Mouse (Mus musculus) induced T-regulatory cell, adult 2 months (primary cell): Measurements from ENCODE around the gene Rasgef1b.

Experiments
- DNase-seq: peaks from one replicate; pipeline ENCODE4 v3.0.0-alpha.2; 2012; ENCODE audit warnings: low read depth

Gene Rasgef1b

DNA sequence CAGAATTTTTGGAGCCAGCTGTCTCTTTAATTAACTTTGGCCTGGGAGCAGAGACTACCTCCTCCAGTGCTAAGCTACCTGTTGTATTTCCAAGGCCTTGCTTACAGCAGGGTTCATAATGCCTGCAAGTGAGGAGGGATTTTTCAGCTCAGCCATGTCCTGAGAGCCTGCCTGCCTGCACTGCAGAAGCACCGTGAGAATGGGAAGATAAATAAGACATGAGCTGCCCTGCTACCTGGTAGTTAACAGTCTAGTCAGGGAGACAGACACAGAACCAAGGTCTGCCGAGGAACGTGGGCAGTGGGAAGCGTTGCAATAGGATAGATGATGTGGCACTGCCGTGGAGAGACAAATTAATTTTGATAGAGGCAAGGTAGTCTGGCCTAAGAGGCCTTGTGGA lies 277.4 kb downstream of the Rasgef1b start:
- DNase-seq: no peak

DNA sequence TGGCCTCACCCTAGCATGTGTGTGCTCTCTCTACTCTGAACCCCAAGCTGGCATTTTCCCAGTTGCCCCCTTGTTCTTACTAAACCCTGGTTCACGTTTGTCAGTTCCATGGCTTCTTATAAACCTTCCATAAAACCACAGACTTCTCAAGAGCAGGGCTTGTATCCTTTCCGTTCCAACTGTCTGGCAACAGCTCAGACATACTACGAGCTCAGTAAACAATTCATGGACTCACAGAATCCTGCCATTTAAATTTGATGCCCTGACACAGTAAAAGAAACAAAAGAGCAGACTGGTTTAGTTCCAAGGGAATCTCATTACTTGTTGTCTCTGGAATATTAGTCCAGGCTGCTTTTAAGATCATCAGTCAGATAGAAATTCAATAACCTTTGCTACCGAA lies 277.9 kb downstream of the Rasgef1b start:
- DNase-seq: no peak

DNA sequence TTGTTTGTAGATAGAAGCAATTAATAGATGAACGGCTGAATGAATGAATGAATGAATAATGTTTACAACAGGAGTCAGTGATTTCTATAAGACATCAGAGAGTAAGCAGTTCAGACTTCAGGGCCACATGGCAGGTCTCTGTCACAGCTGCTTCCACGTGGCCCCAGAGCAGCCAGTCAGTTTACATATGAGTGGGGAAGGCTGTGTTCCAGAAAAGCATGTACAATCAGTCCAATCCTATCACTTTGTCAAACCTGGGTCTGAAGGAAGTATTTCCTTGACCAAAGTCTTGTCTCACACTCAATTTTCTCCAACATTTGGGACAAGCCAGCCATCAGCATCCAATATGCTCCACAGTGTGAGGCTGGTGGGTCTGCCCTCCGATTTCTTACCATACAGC lies 278.4 kb downstream of the Rasgef1b start:
- DNase-seq: no peak

DNA sequence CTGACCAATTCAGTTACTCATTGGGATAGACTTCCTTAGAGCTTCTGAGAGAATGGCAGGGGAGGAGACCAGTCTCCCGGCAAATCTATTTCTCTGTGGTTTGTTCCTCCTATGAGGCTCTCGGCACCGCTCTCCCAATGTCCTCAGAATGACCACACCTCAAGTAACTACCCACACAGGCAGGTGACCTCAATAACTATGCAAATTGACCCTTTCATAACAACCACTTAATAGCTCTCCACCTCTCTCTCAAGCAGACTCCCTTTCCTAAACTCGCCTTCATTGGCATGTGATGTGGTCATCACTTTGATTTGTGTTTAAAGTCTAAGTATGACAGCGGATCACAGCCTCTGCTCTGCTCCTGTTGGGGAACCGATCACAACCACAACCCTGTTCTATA lies 281.4 kb downstream of the Rasgef1b start:
- DNase-seq: no peak

DNA sequence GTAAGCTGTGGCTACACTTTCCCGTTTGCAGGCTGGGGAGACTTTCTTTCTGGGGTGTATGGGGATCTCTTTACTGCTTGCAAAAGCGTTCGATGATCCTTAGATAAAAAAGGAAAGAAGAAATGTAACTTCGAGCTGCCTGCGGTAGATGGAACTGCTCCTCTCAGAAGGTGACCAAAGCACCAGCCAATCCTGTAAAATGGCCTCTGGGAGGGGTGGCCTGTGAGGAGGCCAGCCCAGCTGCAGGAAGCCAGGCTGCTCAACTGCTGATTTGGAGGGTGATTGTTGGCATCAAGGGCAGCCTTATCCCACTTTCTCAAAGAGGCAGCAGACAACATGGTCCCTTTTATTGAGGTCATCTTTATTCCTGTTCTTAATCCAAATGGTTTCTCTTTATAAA lies 283.6 kb downstream of the Rasgef1b start:
- DNase-seq: no peak

DNA sequence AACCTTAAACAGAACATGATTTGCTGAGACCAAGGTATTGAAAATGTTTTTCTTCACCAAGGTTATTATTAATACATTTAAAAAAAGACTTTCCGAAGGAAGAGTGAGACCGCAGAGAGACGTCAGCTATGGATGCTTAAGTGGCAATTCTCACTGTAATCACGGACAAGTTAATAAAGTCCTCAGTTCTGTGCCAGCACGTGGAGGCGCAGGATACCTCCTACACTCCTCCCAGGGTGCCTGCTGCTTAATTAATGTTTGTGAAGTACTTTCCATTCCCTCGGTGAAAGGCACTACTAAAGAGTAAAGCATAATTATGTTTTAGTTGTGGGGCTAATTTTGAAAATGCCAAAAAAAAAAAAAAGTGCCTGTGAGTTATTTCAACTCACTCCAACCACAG lies 284.1 kb downstream of the Rasgef1b start:
- no peak for DNase-seq

DNA sequence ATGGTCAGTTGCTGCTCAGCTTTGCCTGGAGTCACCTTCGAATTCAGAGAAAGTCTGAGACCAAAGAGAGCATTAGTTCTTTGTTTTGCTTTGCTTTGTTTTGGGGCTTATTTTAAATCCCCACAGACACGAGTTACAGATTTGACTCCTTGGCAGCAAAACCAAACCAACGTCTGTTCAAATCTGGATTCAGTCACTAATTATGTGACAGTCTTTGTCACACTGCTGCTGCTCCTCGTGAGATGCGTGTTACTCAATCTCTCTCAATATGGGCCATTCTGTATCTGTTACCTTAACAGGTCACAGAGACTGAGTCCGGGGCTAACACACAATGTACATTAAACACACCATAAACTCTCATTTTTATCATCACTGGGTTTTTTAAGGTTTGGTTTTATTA lies 288.8 kb downstream of the Rasgef1b start:
- no peak for DNase-seq

DNA sequence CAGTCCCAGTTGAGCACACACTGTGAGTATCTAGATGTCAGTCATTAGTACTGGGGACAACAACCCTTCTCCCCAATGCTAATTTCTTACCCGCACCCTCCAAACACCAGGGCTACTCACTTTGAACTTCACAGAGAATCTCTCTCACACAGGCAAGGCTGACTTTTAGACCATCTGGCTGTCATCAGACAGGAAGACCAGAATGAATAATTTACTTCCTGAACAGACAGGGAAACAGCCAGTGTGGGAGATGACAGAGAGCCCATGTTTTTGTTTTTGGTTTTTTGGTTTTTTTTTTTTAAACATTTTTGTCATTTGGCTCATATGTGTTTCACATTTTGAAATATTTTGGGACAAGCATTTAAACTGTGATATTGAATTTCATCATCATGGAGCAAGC lies 290.3 kb downstream of the Rasgef1b start:
- peak; percentile 1 for DNase-seq

DNA sequence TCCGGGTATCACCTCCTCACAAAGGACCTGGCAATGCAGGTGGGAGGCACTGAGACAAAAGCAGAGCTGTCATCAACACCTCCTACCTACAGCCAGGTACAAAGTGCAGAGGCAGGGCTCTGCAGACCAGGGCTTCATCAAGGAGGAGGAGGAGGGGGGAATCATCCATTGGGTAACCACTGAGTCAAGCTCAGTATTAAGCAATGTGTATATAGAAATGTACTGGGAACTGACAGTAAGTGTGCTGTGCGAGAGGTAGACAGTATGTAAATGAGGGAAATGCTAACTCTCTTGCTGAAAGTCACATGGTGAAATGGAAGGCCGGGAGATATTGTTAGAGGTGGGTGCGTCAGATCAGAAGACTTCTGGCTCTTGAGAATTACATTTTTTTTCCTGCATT lies 294.6 kb downstream of the Rasgef1b start:
- DNase-seq: no peak

DNA sequence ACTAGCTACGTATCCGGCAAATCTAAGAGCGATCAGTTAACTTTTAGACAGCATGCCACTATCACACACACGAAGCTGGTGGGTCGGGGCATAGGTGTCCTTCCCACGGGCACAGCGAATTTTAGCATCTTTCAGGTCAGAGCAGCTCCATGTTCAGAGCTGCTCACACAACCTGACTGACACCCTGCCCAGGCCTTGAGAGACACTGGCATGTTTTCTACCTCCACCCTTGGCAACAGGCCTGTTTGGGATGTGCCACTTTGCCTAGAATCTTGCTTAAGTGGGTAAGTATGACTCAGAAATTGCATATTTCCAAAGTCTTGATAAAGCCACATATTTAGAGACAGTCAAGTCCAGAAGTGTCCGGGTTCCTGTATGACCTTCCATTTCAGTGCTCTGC lies 296.4 kb downstream of the Rasgef1b start:
- no peak for DNase-seq

DNA sequence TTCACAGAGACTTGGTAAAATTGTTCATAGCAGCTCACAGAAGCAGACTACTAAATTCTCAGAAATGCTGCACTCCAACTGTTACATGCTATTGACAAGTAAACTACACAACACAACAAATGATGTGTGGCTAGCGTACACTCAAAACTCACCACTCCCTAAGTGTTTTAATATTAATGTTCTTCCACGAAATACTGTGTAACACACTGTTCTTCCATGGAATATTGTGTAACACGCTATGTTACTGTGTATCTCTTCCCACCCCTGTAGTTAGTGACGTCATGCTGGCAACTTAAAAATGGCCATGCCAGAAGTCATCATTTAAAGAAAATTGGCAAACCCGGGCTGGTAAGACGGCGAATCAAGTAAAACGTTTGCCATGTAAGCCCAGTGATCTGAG lies 299.6 kb downstream of the Rasgef1b start:
- DNase-seq: no peak

DNA sequence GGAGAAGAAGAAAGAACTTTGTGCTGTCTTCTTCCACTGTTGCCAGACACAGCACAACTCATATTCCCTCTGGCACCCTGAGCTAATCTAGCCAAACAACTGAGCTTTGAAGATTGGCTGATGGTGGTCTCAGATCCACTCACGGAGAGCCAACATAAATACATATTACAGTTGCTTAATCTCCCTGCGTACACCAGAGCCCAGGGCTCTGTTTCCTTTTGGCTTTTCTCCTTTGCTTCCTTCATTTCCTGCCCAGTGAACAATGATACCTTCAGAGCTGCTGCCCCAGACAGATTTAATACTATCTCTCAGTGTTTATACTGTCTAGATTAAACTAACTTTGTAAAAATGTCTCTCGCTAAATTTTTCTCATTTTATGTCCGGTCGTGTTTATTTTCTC lies 300.2 kb downstream of the Rasgef1b start:
- DNase-seq: no peak

DNA sequence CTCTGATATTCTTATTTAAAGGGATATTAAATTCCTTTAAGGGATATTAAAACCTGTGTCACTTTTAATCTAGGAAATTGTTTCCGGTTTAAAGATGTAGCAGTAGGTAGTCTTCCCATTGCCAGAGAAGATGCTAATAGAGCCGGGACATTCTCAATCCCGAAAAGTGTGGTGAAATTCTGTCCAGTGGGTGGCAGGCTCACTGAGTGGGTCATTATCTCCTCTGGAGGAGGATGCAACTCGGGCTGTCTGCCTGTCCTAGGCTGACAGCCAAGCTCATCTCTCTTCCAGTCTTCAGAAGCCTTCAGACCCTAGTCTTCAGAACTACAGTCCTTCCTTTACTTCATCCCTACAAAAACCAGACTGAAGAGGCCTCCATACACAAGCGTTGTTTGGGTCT lies 305.6 kb downstream of the Rasgef1b start:
- DNase-seq: no peak

DNA sequence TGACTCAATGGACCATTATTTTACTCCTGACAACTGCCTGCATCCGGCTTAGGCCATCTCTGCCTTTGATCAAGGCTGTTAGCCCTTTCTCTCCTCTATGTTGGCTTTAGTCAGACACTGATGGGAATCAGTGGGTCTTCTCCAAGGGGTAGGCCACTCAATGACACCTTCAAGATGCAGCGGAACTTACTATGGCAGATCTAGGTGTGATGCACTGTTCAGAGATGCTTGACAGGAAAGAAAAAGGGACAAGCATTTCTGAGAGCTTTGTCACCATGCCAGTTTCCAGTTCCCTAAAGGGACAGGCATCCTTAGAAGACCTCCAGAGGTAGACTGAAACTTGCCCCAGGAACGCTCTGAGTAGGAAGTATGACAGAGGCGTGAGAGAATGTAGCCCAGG lies 306.0 kb downstream of the Rasgef1b start:
- no peak for DNase-seq

DNA sequence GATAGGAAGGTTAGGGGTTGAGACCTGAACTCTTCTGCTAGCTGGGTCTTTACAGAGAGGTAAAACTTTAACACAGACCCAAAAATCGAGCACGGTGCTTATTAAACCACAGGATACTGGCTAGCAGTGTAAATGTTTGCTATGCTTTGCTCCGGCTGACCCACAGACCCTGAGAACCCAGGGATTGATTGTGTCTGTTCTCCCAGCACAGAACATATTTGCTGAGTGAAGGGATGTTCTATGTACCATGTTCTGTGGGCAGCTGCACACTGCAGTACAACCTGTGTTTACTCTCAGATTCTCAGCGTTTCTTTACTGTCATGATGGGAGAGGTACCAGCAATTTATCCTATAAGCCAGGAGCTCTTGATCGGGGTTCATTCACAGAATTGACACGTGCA lies 306.8 kb downstream of the Rasgef1b start:
- DNase-seq: no peak

DNA sequence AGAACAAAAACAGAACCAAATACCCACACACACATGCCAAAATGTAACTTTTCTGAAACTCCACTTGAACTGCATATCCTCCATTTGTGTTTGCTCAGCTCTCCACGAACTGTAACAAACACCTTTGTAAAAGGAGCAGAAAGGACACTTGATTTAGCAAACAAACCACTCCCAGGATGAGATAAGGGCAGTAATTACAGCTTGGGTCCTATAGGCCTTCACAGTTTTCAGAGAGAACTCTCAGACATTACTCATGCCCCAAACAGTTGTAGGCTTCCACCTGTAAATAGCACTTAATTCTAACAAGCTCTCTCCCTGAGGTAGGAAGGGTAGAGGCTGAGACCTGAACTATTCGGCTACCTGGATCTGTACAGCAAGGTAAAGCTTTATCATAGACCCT lies 309.0 kb downstream of the Rasgef1b start:
- DNase-seq: no peak

DNA sequence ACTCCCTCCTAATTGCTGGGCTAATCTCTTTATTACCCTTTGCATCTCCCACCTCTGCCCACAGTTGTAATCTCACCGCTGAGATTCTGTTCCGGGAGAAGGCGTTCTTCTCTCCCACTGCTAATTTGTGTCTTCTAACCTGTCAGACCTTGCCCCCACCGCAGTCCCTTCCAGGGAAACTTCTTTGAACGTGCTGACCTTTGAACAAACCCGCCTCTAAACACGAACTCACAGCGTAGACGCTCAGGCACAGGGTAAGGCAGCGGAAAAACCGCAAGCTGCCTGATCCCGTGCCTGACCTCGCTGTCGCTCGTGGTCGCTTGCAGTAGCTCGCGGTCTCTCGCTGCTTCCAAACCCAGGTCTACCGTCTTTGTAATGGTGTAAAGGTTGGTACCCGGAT lies 312.0 kb downstream of the Rasgef1b start:
- DNase-seq: no peak

DNA sequence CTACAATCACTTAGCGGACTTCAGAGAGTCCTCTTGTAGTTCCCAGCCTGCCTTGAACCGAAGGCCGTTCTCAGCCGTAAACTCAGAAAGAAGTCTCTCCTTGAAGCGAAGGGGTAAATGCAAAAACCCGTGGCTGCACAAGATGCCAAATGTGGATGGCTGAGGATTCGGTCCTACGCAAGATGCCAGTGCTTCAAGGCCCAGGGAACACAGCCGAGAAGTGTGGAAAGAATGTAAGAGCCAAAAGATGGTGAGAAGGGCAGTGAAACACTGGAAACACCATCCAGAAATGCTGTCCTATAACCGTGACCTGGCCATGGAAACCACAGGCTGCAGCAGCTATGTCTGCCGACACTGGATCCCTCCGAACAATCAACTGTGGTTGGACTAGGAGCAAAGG lies 313.2 kb downstream of the Rasgef1b start:
- DNase-seq: no peak

DNA sequence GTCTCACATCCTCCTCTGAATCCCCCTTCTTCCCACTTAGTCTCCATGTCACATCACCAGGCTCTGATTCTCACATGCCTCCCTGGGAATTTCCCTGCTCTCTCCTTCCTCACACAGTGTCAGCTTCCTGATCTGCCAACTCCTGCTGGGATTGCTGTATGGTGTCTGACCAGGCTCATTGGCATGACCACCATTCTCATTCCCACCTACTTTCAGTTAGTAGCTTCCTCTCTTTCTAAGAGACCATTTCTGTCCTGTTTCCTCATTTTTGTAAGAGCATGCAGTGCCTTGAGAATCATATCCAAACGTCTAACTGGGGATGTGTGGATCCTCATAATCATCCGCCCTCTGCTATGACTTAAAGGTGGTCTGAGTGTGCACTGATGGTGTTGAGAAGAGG lies 313.8 kb downstream of the Rasgef1b start:
- DNase-seq: no peak

DNA sequence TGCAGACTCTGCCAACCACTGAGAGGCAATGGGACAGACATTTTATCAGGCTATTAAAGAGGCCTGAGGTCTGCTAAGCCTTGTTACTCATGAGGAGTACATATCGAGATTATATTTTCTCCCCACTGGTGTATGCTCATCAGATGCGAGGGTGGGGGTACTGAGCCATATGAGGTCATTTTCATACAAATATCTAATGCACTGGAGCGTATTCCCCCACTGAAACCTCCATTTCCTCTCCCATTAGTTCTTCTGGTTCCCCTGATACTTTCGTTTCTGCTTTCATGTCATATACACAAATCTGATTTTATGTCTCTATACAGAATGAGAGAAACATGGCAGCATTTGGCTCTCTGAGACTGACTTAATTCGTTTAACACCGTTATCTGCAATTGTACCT lies 314.6 kb downstream of the Rasgef1b start:
- no peak for DNase-seq

DNA sequence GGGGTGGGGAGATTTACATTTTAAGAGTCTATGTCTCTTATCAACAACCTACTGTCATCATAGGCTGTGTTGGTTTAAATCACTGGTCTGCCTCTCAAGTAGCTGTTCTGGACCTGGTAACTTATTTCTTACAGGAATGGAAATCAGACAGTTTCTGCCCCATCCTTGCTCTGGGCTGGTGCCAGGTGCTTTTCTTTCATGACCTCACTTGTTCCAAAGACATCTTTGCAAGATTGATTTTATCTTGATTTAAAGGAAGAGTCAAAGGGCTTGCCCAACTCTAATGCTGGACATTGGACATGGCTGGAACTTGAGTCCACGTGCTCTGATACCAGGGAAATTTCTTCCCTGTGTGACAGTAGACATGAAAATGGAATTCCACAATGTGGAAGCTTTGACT lies 315.0 kb downstream of the Rasgef1b start:
- DNase-seq: no peak

DNA sequence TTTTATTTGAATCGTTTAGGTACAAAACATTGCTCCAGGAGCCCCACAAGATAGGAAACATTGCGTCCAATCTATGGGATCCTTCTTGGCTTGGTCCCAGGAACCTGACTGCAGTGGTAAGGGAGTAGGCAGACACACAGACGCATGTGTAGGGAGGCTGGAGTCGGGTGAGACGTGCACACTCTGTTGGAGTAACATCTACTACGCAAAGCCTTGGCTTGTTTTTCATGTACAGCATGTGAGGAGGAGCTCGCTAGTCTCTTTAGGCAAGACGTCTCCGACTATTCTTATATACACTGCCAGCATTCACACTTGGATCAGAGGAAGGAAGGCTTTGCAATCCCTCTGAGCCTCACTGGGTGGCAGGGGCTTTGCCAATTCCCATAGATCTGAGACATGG lies 315.5 kb downstream of the Rasgef1b start:
- no peak for DNase-seq

DNA sequence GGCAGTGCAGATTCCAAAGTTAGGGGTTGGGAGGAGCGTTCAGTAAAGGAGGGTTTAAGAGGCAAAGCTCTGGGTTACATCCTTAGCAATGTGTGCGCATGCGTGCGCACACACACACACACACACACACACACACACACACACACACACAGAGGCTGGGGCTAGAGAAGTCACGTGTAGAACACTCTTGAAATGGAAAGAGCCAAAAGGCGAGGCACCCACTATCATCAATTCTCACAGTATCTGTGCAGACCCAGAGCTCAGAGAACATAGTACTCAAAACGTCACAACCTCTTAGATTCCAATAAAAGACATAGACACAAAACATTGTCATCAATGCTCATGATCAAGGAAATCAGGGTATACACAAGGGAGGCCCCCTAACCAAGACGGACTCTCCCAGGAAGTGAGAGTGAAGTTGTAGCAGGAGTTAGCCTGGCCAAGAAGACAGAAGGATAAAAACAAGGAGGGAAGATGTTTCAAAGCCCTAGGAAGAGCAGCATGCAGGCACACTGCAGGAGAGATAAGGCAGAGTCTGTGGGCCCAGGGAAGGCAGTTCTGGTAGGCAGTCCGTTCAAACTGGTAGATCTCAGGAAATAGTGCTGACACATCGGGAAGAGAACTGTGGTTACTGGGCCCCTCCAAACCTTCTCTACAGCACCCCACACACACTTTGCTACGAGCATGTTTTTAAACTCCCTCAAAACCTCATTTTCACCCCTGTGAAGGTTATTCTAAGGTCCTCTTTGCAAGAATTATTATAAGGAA lies 324.3 kb downstream of the Rasgef1b start:
- no peak for DNase-seq

DNA sequence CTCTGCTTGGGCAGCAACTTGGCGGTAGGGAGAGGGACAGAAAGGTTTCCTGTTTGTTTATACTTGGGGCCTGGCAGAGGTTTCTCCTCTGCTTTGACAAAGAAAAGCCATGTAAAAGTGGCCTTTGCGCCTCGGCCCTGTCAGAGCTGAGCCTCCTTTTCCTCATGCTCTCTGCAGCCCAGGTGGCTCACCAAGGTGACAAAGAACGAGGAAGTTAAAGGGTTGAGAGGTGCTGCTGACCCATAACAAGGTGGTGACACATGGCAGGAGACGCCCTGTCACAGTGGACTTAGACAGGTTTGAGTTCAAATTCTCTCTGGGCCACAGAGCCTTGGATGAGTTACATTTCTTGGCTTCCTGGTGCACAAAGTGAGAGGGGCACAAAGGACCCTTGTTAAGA lies 325.5 kb downstream of the Rasgef1b start:
- DNase-seq: no peak

DNA sequence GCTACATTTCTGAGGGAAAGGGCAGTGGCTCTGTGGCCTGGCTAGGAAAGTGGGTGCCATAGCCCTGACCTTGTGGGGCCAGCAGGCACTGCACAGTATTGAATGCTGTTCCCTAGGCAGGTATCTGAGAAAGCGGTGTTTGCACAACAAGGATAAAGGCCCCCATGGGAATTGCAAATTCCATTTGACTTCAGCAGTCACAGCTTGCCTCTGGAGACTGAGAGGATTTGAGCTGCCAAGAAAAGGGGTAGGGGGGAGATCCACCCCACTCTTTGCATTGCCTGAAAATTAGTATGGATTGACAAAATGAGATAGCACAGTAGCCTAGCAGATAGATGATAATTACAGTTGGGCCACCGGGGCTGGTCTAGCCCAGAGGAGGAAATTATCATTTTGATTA lies 326.1 kb downstream of the Rasgef1b start:
- DNase-seq: no peak
